Mouse (Mus musculus): ENCODE data around the gene Wbp11. TPM values are rescaled to one million over a fixed set of nuclear protein-coding genes. Genes with fewer than 3 reads are reported as not detected.

Wbp11 gene
- total RNA-seq, 2 experiments from 2014 or later, result 57.0 to 137 TPM

DNA sequence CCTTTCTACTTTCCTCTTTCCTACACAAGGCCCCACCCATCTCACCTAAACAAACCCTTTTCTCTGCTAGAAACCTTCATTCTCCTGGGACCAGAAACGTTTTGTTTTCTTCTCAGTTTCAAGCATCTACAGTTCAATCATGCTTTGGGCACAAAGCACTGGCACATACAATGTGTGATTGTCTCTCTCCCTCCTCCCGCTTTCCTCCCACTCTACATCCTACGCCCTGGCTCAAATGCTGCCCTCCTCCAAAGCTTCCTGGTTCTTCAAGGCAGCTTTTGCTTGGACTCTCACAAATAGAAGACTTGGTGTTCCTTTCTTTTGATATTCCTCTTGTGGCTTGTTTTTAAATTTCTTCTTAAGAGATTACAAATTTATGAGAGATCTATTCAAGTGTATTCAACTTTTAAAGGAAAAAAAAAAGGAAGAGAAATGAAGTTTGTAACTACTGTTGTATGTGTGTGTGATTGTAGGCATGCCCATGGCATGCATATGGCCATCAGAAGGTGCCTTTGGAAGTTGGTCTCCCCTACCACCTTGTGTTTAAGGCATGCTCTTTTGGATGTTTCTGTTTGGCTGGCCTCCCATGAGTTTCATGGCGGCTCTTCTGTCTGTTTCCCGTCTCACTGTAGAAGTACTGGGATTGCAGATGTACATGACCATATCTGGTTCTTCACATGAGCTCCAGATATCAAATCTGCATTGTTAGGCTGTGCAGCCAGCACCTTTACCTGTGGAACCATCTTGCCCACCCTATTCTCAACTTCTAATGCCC lies 17.9 kb upstream of the Wbp11 start:
- ATAC-seq (replicated peaks; ENCODE audit: low FRiP score, low TSS enrichment, poor library complexity, severe bottlenecking), result no peak

DNA sequence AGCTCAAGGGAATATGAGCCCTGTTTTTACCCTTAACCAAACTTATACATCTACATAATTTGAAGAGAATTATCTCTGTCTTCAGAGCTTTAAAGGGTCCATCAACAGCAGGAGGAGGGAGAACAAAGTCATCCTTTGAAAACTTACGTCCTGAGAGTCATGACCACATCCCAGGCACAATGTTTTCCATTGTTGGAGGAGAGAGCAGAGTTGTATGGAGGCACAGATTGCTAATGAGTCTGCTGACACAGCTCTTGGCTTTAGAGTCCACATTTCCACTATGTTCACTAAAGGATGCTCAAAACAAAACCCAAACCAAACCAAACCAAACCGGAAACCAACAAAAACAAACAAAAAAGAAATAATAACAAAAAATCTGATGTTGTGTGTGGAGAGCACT lies 16.9 kb upstream of the Wbp11 start:
- no peak for ATAC-seq (replicated peaks; ENCODE audit: low FRiP score, low TSS enrichment, poor library complexity, severe bottlenecking)

DNA sequence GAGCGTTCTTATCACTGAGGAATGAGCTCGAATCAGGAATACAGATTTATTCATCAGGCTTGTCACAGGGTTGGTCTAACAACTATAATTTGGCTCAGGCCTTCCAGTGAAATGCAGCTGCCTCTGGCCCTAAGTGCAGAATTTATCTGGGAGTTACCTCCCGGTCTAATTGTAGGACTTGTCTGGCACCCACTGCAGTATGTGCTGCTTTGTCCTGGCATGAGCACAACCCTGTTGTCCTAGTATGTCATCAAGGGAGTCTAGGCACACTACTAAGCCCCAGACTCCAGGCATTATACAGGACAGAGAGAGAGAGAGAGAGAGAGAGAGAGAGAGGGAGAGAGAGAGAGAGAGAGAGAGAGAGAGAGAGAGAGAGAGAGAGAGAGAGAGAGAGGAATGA lies 9.3 kb upstream of the Wbp11 start:
- no peak for ATAC-seq (replicated peaks; ENCODE audit: low FRiP score, low TSS enrichment, poor library complexity, severe bottlenecking)

DNA sequence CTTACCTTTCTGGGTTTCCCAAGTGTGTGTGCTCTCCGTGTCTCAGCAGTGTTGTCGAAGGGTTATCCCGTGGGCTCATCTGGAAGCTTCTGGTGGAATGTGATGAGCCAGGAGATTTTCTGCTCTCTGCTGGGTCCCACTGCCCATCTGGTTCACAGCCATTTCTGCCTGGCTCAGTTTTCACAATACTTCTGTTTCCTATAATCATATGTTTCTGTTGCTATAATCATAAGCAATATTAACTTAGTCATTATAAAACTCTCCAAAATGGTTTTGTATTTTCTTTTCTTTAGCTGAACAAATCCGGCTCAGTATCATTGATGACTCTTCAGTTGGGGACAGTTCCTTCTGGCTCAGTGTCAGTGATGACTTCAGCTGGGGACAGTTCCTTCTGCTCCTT lies 7.3 kb upstream of the Wbp11 start, which contains the start of gene Smco3:
Gene Smco3 (minus strand): TSS at position 101 of the 400 bp plus-strand sequence.
- ATAC-seq (replicated peaks; ENCODE audit: low FRiP score, low TSS enrichment, poor library complexity, severe bottlenecking), result no peak

DNA sequence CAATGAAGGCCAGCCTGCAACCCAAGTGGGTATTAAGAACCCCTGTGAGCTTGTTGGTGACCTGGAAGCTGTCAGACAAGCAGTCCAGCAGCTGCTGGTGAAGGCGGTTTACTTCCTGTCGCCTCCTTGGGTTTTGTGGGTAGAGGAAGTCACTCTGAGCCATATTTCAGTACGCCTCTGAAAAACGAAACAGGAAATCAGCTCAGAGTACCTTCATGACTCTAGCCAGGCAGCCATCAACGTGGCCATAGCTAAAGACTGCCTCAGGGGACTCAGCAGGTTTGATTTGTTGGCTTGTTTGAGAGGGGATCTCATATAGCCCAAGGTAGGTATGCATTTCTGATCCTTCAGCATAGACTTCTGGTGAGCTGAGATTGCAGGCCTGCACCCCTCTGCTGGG lies 3.7 kb upstream of the Wbp11 start:
- ATAC-seq (replicated peaks; ENCODE audit: low FRiP score, low TSS enrichment, poor library complexity, severe bottlenecking), result no peak

DNA sequence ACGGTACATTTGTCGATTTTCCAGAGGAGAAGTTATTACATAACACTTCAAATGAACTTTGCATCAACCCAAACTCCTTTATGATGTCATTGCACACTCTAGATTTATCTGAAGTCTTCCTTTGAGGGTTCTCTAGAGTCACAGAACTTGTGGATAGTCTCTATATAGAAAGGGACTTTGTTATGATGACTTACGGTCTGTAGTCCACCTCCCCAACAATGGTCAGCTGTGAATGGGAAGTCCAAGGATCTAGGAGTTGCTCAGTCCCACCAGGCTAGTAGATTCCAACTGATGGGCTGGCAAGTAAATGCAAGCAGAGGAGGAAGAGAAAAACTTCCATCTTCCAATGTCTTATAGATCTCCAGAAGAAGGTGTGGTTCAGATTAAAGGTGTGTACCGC lies 648 bp upstream of the Wbp11 start:
- no peak for ATAC-seq (replicated peaks; ENCODE audit: low FRiP score, low TSS enrichment, poor library complexity, severe bottlenecking)

DNA sequence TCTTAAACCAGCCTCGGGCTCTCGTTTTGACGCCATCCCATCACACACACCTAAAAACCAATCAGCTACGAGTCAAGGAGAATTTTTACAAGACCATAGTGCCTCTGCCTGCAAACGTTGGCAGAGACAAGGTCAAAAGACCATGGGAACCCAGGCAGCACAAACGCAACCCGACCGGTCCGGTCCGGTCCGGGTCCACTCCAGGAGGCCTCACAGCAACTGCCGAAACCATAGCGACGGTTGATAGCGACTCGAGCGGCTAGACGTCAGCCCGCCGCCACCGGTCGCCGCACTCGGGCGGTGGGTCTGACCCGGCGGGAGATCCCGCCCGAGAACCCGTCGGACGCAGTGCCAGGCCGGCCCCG lies 535 bp downstream of the Wbp11 start, which contains the start of gene BC049715:
Gene BC049715 (plus strand): TSS at position 111 of the 365 bp plus-strand sequence.
- peak; percentile 10; the same call in 1 of the 2 replicates for ATAC-seq (replicated peaks; ENCODE audit: low FRiP score, low TSS enrichment, poor library complexity, severe bottlenecking)

DNA sequence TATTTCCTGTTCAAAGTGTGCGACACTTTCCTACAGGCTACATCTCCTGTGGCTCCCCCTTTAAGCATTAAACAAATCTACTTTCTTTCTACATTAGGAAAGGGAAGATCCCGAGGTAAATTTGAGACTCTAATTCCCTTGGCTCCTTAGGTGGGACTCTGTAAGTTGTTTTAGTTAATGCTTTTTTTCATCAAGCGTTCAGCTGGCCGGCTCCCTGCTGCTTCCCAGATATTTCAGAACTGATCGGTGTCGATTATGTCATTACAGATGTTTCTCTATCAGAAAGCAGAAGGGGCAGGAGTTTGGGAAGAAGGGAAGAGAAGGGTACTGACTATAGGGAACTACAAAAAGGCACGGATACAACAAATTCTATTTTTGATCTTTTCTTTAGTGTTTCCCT lies 917 bp downstream of the Wbp11 start:
- no peak for ATAC-seq (replicated peaks; ENCODE audit: low FRiP score, low TSS enrichment, poor library complexity, severe bottlenecking)

DNA sequence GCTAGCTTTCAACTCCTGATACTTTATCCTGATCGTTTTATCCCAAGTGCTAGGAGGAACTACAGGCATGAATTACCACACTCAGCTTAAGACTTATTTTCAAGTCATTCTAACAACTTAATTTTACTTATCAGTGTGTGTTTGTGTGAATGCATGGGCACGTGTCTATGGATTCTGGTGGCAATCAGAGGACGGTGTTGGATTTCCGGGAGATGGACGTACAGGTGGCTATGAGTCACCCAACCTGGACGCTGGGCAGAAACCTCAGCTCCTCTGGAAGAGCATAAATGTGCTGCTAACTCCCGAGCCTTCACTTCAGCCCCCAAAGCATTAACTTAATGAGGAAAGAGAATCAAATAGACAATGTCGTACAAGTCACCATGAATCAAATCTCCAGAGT lies 3.0 kb downstream of the Wbp11 start:
- no peak for ATAC-seq (replicated peaks; ENCODE audit: low FRiP score, low TSS enrichment, poor library complexity, severe bottlenecking)

DNA sequence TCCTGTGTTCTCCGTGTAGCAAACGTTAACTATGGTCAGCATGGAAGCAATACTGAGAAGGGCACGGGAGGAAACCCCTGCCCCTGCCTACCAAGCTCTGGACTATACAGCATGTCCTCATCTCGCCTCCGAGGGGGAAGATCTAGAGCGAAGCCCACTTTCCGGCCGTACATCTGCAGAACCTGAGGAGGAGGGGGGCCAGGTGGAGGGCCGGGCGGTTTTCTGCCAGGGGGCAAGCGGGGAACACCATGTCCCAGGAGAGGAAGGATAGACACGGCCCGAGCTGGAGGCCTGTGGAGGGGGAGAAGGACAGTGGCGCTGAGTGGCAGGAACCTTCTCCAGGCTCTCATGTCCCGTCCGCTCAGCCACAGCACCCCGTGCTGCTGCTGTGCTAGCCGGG lies 6.9 kb downstream of the Wbp11 start:
- ATAC-seq (replicated peaks; ENCODE audit: low FRiP score, low TSS enrichment, poor library complexity, severe bottlenecking), result no peak

DNA sequence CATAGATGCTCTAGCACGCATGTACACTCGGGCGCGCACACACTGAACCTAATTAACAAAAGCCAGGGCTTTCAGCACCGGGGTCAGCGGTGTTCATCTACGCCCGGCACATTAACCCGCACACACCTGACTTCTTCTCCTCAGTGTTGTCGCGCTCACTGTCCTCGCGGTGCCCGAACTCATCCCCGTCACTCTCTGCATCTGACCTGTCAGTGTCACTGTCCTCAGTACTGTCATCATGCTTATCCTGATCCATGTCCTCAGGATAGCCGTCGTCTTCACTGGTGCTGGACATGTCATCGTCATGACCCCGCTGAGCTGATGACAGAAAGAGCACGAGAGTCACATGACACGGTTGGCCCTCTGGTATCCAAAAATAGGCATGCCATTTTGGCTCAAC lies 7.7 kb downstream of the Wbp11 start:
- no peak for ATAC-seq (replicated peaks; ENCODE audit: low FRiP score, low TSS enrichment, poor library complexity, severe bottlenecking)

DNA sequence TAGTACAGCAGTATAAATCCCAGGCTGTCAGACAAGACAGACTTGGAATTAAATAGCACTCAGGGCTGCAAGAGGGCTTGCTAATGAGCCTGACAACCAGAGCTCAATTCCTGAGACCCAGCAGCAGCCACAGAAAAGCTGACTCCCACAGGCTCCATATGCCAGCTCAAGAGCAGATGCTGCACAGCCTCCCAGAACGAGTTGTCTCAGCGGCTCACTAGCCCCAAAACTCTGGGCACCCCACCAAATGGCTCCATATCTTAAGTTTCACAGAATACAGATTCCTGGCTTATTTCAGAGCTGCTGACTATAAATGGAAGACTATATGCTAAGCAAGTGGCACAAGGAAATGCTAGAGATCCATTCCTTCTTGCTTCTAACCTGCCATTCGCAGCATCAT lies 10.5 kb downstream of the Wbp11 start:
- ATAC-seq (replicated peaks; ENCODE audit: low FRiP score, low TSS enrichment, poor library complexity, severe bottlenecking), result no peak

DNA sequence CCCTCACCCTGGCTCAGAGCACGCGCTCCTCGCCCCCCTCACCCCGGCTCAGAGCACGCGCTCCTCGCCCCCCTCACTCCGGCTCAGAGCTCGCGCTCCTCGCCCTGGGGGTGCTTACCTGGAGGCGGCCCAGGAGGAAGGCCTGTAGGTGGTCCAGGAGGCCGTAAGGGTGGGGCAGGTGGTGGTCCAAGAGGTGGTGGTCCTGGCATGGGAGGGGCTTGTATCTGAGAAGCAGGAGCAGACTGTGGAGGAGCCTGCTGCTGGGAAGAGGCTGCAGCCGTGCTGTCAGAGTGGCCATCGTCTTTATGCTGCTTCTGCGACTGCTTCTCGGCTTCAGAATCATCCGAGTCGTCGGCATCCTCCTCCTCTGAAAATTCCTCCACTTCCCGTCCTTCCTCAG lies 11.2 kb downstream of the Wbp11 start:
- no peak for ATAC-seq (replicated peaks; ENCODE audit: low FRiP score, low TSS enrichment, poor library complexity, severe bottlenecking)

DNA sequence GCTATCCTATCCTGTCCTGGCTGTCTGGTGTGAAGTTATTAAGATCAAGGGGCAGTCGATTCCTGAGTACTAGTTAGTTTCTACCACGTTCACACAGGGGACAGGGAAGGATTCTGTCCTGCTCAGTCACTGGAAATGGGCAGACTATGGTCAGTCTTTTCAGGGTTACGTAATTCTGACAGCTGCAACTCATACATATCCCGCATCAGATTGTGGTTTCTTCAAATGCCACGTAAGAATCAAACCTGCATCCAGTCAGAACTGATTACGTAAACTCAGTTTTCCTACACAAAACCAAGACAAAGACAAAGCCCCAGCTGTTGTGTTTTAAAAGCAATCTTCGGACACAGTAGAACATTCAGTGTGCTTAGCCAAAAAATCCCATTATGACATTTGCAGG lies 12.7 kb downstream of the Wbp11 start:
- ATAC-seq (replicated peaks; ENCODE audit: low FRiP score, low TSS enrichment, poor library complexity, severe bottlenecking), result no peak

DNA sequence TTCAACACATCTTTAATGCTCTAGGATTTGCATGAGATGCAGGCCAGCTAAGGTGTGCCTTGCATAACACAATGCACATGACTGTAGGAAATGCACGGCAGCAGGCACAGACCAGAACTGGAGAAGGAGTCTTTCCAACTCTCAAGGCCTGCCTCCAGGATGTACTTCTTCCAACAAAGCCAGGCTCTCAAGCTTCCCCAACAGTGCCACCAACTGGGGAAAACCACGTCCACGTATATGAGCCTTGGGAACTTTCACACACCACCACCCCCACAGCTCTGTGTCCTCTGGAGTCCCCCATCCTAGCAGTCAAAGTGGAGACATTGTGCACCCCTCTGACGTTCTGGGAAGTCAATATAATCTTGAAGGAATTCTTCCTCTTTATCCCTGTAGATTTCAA lies 14.9 kb downstream of the Wbp11 start:
- no peak for ATAC-seq (replicated peaks; ENCODE audit: low FRiP score, low TSS enrichment, poor library complexity, severe bottlenecking)

DNA sequence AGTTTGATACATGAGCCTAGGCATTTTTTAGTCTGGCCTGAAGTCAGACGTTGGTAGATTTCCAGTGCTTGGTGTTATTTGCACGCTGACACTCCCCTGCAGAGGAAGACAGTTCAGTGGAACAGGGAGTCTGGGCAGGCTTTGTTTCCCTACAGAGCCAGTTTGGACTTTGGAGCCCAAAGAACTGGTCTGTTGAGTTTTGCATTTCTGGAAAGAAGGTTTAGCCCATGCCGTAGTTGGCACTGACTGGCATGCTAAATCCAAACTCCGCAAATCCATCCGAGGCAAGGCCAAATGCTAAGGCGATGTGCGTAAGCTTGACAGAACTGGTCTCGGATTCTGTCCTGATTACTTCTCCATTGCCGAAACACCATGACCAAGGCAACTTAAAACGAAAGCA lies 16.8 kb downstream of the Wbp11 start:
- ATAC-seq (replicated peaks; ENCODE audit: low FRiP score, low TSS enrichment, poor library complexity, severe bottlenecking), result no peak

DNA sequence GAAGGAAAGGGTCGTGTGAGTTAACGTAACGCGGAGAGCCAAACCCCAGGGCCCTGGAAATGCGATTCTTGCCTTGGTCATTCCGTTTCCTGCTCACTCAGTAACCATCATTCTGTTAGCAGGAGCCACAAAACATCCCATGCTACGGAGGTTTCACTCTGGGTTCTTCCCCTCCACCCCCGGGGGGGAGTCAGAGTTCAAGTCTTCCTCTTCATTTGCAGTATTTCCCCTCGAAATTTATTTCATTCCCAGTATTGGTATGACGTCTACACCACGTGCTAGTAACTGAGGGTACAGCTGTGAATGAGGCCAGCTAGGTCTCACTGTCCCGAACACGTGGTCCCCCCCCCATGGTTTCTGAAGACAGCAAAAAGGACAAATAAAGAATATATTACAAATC lies 18.4 kb downstream of the Wbp11 start:
- ATAC-seq (replicated peaks; ENCODE audit: low FRiP score, low TSS enrichment, poor library complexity, severe bottlenecking), result no peak

DNA sequence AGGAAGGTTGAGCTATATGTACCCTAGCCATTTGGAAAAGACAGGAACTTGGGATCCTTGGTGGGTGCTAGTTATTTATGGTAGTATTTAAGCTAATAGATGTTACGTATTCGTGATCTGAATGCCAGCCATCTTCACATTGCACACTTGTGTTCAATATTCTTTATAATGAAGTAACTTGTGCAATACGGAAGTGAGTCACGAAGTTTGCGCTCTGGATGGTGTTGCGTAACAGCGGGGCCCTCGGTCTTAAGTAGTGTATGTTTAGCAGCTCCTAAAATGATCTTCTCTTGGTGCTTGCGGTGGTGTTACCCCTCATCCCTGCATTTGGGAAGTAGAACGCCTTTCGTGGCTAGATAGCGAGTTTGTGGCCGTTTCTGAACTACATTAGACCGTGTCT lies 19.0 kb downstream of the Wbp11 start:
- ATAC-seq (replicated peaks; ENCODE audit: low FRiP score, low TSS enrichment, poor library complexity, severe bottlenecking), result no peak

DNA sequence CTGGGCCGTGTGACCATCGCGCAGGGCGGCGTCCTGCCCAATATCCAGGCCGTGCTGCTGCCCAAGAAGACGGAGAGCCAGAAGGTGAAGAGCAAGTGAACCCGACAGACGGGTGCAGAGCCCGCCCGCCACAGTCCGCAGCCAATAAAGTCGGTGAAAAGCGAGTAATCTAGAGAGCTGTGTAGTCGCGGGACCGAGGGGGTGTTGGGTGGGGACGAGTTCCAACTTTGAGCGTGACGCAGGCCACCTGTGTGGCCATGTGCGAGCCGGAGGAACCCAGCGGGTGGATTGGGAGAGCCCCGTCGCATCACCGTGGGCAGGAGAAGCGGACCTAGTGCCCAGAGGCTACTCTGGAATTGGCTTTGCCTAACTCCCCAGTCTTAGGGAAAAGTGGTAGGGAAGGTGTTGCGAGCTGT lies 19.4 kb downstream of the Wbp11 start:
- peak; percentile 12 for ATAC-seq (replicated peaks; ENCODE audit: low FRiP score, low TSS enrichment, poor library complexity, severe bottlenecking)

DNA sequence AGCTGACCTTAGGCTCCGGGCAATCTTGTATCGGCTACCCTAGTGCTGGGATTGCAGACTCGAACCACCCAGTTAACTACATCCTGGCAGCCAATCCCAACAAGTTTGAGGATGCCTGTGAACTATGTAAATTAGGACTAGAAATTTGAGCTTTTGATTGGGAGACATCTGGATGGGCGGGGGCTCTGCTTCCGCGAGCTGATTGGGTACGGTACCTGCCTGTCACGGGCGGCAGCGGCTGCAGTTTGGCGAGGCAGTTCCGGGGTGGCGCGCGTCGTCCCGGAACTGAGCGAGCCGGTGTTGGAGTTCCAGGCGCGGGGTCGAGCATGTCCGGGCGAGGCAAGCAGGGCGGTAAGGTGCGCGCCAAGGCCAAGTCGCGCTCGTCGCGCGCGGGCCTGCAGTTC lies 20.0 kb downstream of the Wbp11 start, which contains the start of gene H2afj:
Gene H2afj (plus strand): TSS at position 231 of the 404 bp plus-strand sequence.
- ATAC-seq (replicated peaks; ENCODE audit: low FRiP score, low TSS enrichment, poor library complexity, severe bottlenecking), result peak; percentile 62

DNA sequence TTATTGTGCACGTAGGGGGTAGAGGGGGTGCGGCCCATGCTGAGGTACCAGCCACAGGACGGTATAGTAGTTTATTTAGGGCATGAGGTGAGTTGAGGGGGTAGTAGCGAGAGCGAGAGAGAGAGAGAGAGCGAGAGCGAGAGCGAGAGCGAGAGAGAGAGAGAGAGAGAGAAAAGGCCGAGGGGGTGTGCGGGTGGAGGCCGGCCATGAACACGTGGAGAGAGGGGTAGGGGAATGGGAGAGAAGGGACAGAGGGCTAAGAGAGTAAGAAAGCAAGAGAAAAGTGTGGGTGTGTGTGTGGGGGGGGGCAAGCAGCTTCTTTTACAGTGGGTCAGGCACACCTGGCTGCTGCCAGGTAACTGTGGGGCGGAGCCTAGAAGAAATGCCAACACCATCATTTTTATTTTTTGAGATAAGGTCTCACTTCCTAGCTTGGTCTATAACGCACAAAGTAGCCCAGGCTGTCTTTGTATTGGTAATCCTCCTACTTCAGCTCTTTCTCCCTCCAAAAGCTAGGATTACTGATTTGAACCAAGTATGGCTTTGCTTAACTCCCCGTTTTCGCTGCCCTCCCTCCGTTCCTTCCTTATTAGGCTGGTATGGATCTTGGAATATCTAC lies 20.5 kb downstream of the Wbp11 start:
- ATAC-seq (replicated peaks; ENCODE audit: low FRiP score, low TSS enrichment, poor library complexity, severe bottlenecking), result no peak
